Mouse (Mus musculus) heart, embryonic 14.5 days (tissue): ENCODE data around the gene Gcn1l1. TPM values are rescaled to one million over a fixed set of nuclear protein-coding genes. Genes with fewer than 3 reads are reported as not detected.
A peak's percentile ranks its signal among the peaks of the same experiment; 100 is the strongest.

Source experiments
- ATAC-seq: fragments of 200-750 bp; cut with Nextera tagmentation; 2 replicates; pipeline ENCODE4 v1.8.0; 2017; ENCODE audit warnings: low read depth, moderate TSS enrichment; ENCODE audit not compliant: insufficient number of reproducible peaks, insufficient read depth, low FRiP score
- H3K27ac ChIP-seq, 2 experiments: fragments of 200-500 bp in 1 of 2; fragments of 300-500 bp in 1 of 2; sonication (generic) in 1 of 2; replicated peaks in 1 of 2; 2 replicates each; pipeline ENCODE4 v1.5.1; 2012 to 2014; ENCODE audit warnings: low read depth in 2 of 2, low read length in 2 of 2, control low read depth in 1 of 2, mild to moderate bottlenecking in 1 of 2, mixed read lengths in 1 of 2; ENCODE audit not compliant: control insufficient read depth in 1 of 2, insufficient read depth in 1 of 2
- H3K27me3 ChIP-seq: fragments of 300-500 bp; sonication (generic); 2 replicates; pipeline ENCODE4 v1.6.1; 2014; ENCODE audit warnings: mild to moderate bottlenecking, low read length, control low read depth; ENCODE audit not compliant: control insufficient read depth, insufficient read depth
- H3K36me3 ChIP-seq: fragments of 300-500 bp; sonication (generic); 2 replicates; pipeline ENCODE4 v1.6.1; 2014; ENCODE audit warnings: mild to moderate bottlenecking, control low read depth, low read length, mixed read lengths; ENCODE audit not compliant: control insufficient read depth, insufficient read depth
- H3K4me1 ChIP-seq, 2 experiments: fragments of 200-500 bp in 1 of 2; fragments of 300-500 bp in 1 of 2; sonication (generic) in 1 of 2; 2 replicates each; pipeline ENCODE4 v1.6.1; 2012 to 2014; ENCODE audit warnings: low read length in 2 of 2, control low read depth in 1 of 2, mixed read lengths in 1 of 2; ENCODE audit not compliant: control insufficient read depth in 2 of 2, insufficient read depth in 2 of 2
- H3K4me2 ChIP-seq: fragments of 300-500 bp; sonication (generic); 2 replicates; pipeline ENCODE4 v1.6.1; 2014; ENCODE audit warnings: mild to moderate bottlenecking, low read length
- H3K4me3 ChIP-seq, 2 experiments: fragments of 200-500 bp in 1 of 2; fragments of 300-500 bp in 1 of 2; sonication (generic) in 1 of 2; 2 replicates each; pipeline ENCODE4 v1.5.1; 2012 to 2014; ENCODE audit warnings: low read length in 2 of 2, mild to moderate bottlenecking in 2 of 2, control low read depth in 1 of 2, low read depth in 1 of 2, moderate library complexity in 1 of 2; ENCODE audit not compliant: control insufficient read depth in 1 of 2, insufficient read depth in 1 of 2
- H3K9ac ChIP-seq: fragments of 300-500 bp; sonication (generic); 2 replicates; pipeline ENCODE4 v1.6.1; 2014; ENCODE audit warnings: mild to moderate bottlenecking, low read length
- H3K9me3 ChIP-seq: fragments of 300-500 bp; sonication (generic); 2 replicates; pipeline ENCODE4 v1.6.1; 2016; ENCODE audit warnings: low read length, control low read depth; ENCODE audit not compliant: control insufficient read depth
- WGBS: fragments of 180-500 bp; shearing (Covaris S2); extraction: QIAGEN DNeasy Blood & Tissue Kit; methylation state at CpG from one replicate; pipeline ENCODE4 v1.1.7; 2014; 5-methylcytosine and 5-hydroxymethylcytosine counted together
- polyA plus RNA-seq: library from polyadenylated mRNA; unstranded; fragments of >200 nt; fragmentation: Nextera tagmentation; extraction: Ambion mirVana; gene quantifications from 2 replicates; pipeline ENCODE4 v1.2.1, GENCODE M21; 2014

The Gcn1l1 gene
- polyA plus RNA-seq, 1 experiment from 2014 or later = 26.3 TPM

DNA sequence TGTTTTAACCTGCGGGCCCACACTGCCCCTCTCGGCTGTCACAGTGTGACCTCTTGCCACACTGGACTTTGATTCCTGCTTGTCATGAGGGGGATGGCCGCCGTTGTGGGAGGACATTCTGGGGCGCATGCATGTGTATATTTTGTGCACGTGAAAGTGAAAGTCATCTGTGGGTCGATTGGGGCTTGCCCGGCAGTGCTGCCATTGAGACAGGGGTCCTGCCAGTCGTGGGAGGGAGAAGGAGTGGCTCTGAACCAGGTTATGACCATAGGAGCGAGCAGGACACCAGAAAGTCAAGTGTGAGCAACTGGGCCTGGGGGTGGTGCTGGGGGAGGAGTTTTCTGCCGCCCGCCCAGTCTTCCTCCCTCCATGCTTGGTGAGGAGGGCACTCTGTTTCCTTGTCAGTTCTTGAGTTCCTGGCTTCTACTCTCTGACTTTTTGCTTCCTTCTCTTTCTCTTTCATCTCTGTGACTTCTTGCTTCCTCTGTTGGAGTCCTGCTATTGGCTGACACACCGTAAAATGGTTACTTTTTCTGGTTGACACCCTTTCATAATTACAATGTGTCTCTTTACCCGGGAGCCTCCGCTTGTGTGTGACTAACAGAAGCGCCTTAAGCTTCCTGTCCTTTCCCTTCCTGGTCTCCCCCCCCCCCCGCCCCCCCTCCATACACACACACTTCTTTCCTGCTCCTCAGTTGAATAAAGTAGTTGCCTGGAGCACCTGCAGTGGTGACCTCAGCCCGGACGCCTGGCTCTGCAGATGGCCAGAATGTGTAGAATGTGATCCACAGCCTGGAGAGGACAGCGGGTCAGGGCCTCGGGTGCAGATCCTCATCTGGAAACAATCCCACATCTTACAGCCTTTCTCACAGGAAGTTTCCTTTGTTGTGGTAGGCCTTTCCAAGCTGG is 43.2 kb upstream of the Gcn1l1 start:
- no peak overlapping the region for H3K4me3 ChIP-seq
- no peak for ATAC-seq
- H3K27me3 ChIP-seq = no peaks in the 10 kb centered on the region
- H3K4me1 ChIP-seq = peaks cover 22 to 62% of the 10 kb centered on the region in 2 experiments
- H3K36me3 ChIP-seq = peaks cover 9% of the 10 kb centered on the region
- peak overlapping the region; percentile 11; the same call in 1 of the 2 replicates for H3K9ac ChIP-seq
- no peaks in the 10 kb centered on the region for H3K9me3 ChIP-seq
- peak overlapping the region; percentile 62 to 74 for H3K27ac ChIP-seq
- WGBS = 51% methylated on average over 21 of the region's 21 CpGs
- peak overlapping the region; percentile 39 for H3K4me2 ChIP-seq

DNA sequence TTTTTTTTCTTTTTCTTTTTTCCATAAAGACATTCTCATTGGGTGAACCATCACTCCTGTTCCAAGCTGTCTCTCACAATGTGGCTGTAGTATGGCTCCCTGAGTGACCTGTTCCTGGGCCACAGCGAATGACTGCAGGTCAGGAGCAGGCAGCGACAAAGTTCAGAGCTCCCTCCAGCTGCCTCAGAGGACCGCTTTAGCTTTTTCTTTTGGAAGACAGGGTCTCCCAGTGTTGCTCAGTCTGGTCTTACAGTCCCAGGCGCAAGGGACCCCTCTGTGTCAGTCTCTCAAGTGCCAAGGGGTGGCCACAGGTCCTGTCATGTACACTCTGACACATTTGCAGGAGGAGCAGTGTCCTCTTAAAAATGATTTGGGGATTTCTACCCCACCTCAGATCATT is 42.5 kb upstream of the Gcn1l1 start:
- Histone ChIP-seq H3K4me2 (no peak overlapping the region), H3K27me3 (no peaks in the 10 kb centered on the region), H3K9ac (no peak overlapping the region), H3K27ac (peak overlapping the region; percentile 66 to 74), H3K9me3 (no peaks in the 10 kb centered on the region), H3K36me3 (peaks cover 9% of the 10 kb centered on the region), H3K4me3 (no peak overlapping the region), H3K4me1 (peaks cover 22 to 62% of the 10 kb centered on the region in 2 experiments)
- 78% methylated on average over 4 of the region's 4 CpGs for WGBS
- ATAC-seq = no peak

- Histone ChIP-seq H3K36me3 (peaks cover 9% of the 10 kb centered on the region), H3K27me3 (no peaks in the 10 kb centered on the region), H3K4me2 (no peak overlapping the region), H3K4me1 (peaks cover 22 to 65% of the 10 kb centered on the region in 2 experiments), H3K9ac (no peak overlapping the region), H3K4me3 (no peak overlapping the region), H3K27ac (peak overlapping the region; percentile 16 to 74; a peak in 3 of 4 replicates), H3K9me3 (no peaks in the 10 kb centered on the region)
- no peak for ATAC-seq
- WGBS = 63% methylated on average over 15 of the region's 15 CpGs
These were observed 42.0 kb upstream of the Gcn1l1 start for GRCm38 (mm10) chr5:115522981-115523499.

DNA sequence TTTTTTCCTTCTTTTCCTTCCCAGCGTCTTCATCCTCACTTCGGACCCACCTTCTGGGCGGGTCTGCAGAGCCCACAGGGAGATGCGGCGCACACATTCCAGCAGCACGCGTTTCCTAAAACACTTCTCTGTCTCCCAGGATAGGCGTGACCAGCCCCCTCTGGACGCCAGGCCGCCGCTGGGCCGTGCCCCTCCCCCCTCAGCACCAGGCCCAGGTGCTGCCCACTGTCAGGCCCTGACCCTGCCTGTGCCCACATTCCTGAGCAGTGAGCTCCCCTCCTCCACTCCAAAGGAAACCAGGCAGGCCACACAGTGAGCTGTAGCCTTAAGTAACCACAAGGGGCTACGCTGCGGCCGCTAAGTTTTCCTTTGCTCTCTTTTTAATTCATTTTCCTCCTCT is 41.1 kb upstream of the Gcn1l1 start:
- H3K4me3 ChIP-seq = peak overlapping the region; percentile 2 to 6; a peak in 1 of 4 replicates
- peak overlapping the region; percentile 51 for H3K9ac ChIP-seq
- H3K27ac ChIP-seq = peak overlapping the region; percentile 39 to 49
- H3K27me3 ChIP-seq = no peaks in the 10 kb centered on the region
- 7% methylated on average over 15 of the region's 15 CpGs for WGBS
- peaks cover 26 to 75% of the 10 kb centered on the region in 2 experiments for H3K4me1 ChIP-seq
- peak overlapping the region; percentile 57 for H3K4me2 ChIP-seq
- ATAC-seq = peak; percentile 33; the same call in 1 of the 2 replicates
- H3K36me3 ChIP-seq = peaks cover 9% of the 10 kb centered on the region
- no peaks in the 10 kb centered on the region for H3K9me3 ChIP-seq

DNA sequence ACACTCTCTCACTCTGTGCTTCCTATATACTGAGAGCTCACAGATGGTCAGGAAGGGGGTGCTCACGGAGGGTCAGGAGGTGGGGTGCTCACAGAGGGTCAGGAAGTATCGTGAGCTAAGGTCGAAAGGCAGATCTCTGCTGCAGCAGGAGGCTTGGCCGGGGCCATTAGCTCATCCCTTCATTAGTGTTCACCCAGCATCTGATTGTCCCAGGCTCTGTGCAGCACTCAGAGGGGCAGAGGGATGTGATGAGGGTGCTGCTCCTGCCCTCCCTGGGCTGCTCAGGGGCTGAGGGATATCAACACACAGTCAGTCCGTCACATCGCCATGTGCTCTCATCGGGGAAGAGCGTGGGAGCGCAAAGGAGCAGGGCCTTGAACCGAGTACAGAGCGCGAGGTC is 40.6 kb upstream of the Gcn1l1 start:
- Histone ChIP-seq H3K9ac (peak overlapping the region; percentile 51), H3K4me3 (peak overlapping the region in 1 of 2 experiments; percentile 2; a peak in 1 of 4 replicates), H3K27ac (peak overlapping the region; percentile 24 to 49; a peak in 3 of 4 replicates), H3K9me3 (no peaks in the 10 kb centered on the region), H3K36me3 (peaks cover 9% of the 10 kb centered on the region), H3K4me1 (peaks cover 31 to 80% of the 10 kb centered on the region in 2 experiments), H3K27me3 (no peaks in the 10 kb centered on the region), H3K4me2 (peak overlapping the region; percentile 57)
- WGBS = 52% methylated on average over 12 of the region's 12 CpGs
- no peak; the same call in 1 of the 2 replicates for ATAC-seq

DNA sequence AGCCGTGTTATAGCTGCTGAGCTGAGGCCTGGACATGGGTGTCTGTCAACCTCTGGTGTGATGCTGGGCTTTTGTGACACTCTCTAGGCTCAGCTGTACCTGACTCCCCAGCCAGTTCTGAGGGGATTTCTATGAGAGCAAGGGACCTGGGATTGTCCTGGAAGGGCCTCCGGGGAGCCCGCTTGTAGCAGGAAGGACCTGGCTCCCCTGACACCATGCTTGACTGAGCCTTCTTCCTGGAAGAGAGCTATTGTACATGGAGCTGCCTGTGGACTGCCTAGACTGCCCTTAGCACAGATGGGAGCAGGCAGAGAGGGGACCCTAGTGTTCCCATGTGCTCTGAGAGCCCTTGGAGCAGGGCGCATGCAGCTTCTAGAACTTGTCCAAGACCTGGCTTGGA is 39.6 kb upstream of the Gcn1l1 start:
- WGBS = 86% methylated on average over 4 of the region's 4 CpGs
- no peaks in the 10 kb centered on the region for H3K9me3 ChIP-seq
- no peak for ATAC-seq
- H3K27ac ChIP-seq = no peak overlapping the region
- peaks cover 9% of the 10 kb centered on the region for H3K36me3 ChIP-seq
- no peaks in the 10 kb centered on the region for H3K27me3 ChIP-seq
- H3K4me1 ChIP-seq = peaks cover 40 to 84% of the 10 kb centered on the region in 2 experiments
- H3K9ac ChIP-seq = 0 out of 2 replicates have a peak overlapping the region, but pooled peaks have one; percentile 25
- H3K4me3 ChIP-seq = no peak overlapping the region
- no peak overlapping the region for H3K4me2 ChIP-seq

DNA sequence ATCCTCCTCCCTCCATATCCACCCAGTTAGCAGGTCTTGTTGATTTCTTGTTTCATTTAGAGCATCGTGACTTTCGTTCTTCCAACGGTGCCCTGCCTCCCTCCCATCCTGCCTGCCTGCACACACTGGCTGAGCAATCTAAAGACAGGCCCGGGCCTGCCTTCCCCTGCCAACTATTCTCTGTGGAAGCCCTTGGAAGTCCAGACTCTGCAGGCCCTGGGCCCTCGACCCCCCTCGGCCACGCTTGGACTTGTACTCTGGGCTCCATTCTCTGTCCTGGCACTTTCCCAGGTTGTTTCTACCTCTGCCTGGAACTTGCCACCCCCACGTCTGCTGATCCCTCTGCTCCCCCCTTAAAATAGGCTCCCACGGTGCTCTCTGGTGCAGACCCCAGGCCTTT is 39.1 kb upstream of the Gcn1l1 start:
- H3K9ac ChIP-seq = 0 out of 2 replicates have a peak overlapping the region, but pooled peaks have one; percentile 25
- H3K4me3 ChIP-seq = no peak overlapping the region
- no peak overlapping the region for H3K4me2 ChIP-seq
- WGBS = 77% methylated on average over 9 of the region's 9 CpGs
- peaks cover 43 to 84% of the 10 kb centered on the region in 2 experiments for H3K4me1 ChIP-seq
- peaks cover 9% of the 10 kb centered on the region for H3K36me3 ChIP-seq
- no peaks in the 10 kb centered on the region for H3K9me3 ChIP-seq
- ATAC-seq = no peak
- H3K27me3 ChIP-seq = no peaks in the 10 kb centered on the region
- no peak overlapping the region for H3K27ac ChIP-seq
